Mouse (Mus musculus): Measurements from ENCODE around the gene Xylt1. TPM values are rescaled to one million over a fixed set of nuclear protein-coding genes. Genes with fewer than 3 reads are reported as not detected.

Gene Xylt1
- polyA plus RNA-seq, 1 experiment from 2014 or later = 1.4 TPM

DNA sequence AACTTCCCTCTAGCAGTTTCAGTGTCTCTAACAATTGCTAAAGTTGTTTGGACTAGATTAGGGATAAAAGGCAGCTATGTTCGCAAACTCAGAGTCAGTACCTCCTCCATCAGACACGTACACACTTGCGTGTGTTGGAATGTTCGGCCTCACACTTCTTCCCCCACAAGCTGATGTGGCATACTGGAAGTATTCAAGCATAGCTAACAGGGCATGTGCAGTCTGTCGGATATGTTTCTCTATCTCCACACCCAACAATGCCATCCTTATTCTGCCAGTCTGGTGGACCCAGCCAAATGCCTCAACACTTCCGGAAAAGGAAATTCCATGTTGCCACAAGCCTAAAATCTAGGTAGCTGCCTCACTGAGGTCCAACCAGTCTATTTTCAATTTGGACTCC, 319.3 kb downstream of the Xylt1 start:
- WGBS = 64% methylated on average over 6 of the region's 6 CpGs
- Histone ChIP-seq H3K27me3 (replicated peaks) (no peaks in the 10 kb centered on the region; the same call in 1 of the 2 replicates), H3K4me2 (no peak overlapping the region), H3K4me3 (no peak overlapping the region), H3K36me3 (no peaks in the 10 kb centered on the region), H3K27ac (ENCODE audit: poor library complexity, severe bottlenecking) (no peak overlapping the region), H3K9ac (no peak overlapping the region), H3K9me3 (replicated peaks) (no peaks in the 10 kb centered on the region), H3K4me1 (replicated peaks) (no peaks in the 10 kb centered on the region)
- ATAC-seq (ENCODE audit: insufficient number of reproducible peaks, low FRiP score) = no peak

DNA sequence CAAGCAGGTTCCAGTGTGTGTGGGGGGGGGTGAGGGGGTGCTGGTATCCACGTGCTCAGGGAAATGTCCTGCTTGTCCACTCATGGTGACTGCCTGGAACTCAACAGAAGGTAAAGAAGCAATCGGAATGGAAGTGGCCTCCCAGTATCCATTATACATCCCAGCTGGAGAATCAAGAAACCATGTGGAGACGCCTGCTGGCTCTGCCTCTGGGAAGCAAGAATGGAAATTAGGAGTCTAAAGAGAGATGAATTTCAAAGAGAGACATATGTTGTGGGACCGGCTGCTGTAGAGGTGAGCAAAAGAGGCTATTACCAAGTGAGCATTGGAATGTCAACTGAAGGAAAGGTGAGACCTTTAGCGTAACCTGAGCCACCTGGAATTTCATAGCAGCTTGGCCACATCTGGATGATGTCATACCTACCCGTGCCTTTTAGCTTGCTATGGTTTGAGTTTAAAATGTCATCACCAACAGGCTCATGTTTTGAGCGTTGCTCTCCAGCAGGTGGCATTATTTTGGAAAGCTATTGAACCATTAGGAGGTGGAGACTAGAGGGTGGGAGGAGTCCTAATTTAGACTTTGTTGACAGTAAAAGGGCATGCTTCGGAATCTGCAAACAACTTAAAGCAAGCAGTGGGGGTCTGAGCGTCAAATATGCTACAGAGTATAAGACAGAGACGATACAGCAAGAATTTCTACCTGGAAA, 329.3 kb downstream of the Xylt1 start:
- H3K27me3 ChIP-seq (replicated peaks) = no peaks in the 10 kb centered on the region
- H3K4me2 ChIP-seq = no peak overlapping the region
- H3K4me1 ChIP-seq (replicated peaks) = no peaks in the 10 kb centered on the region
- H3K9ac ChIP-seq = no peak overlapping the region
- ATAC-seq (ENCODE audit: insufficient number of reproducible peaks, low FRiP score) = no peak
- WGBS = 56% methylated on average over 10 of the region's 10 CpGs
- H3K36me3 ChIP-seq = no peaks in the 10 kb centered on the region
- no peak overlapping the region for H3K27ac ChIP-seq (ENCODE audit: poor library complexity, severe bottlenecking)
- no peaks in the 10 kb centered on the region for H3K9me3 ChIP-seq (replicated peaks)
- H3K4me3 ChIP-seq = no peak overlapping the region

DNA sequence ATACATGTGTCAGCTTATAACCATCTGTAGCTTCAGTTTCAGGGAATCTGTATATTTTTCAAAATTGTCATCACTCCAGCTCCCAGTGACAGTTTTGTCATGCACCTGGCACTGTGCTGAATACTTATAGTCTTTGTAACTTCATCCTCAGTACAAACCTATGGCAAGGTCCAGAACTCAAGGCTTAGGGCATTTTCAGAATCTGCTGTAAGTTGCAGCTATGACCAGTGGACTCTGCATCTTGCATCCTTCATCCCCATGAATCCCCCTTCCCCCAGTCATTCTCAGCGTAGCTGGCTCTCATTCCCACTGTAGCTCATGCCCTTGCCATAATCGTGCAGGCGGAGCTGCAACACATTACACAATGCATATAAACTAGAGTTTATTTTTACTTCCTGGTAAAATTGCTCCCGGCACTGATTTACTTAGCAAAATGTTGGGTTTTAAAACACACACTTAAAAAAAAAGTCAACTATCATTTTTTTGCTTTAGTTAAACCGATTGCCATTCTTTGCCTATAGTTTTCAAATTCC, 336.2 kb downstream of the Xylt1 start:
- ATAC-seq (ENCODE audit: insufficient number of reproducible peaks, low FRiP score) = no peak
- no peak overlapping the region for H3K4me2 ChIP-seq
- H3K9me3 ChIP-seq (replicated peaks) = no peaks in the 10 kb centered on the region
- H3K4me1 ChIP-seq (replicated peaks) = no peaks in the 10 kb centered on the region
- 77% methylated on average over 5 of the region's 5 CpGs for WGBS
- no peak overlapping the region for H3K4me3 ChIP-seq
- no peak overlapping the region for H3K9ac ChIP-seq
- no peaks in the 10 kb centered on the region for H3K27me3 ChIP-seq (replicated peaks)
- no peak overlapping the region for H3K27ac ChIP-seq (ENCODE audit: poor library complexity, severe bottlenecking)
- H3K36me3 ChIP-seq = no peaks in the 10 kb centered on the region

DNA sequence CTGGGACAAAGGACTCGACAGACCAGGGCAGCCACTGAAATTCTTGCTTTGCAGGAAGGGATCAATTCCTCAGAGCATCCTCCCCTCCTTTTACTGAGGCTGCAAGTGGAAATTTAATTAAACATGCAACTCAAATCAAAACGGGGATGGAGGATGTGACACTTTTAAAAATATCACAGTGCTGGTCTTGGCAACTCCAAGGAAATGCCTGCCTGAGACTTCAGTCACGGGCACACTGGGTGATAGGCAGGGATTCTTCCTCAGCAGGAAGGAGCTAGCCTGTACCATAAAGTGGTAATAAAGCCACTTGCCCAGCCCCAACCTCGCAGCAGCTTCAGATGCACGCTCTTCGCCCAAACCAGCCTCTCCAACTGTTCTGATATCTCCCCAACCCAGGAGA, 339.6 kb downstream of the Xylt1 start:
- Histone ChIP-seq H3K36me3 (no peaks in the 10 kb centered on the region), H3K27me3 (replicated peaks) (no peaks in the 10 kb centered on the region), H3K4me1 (replicated peaks) (no peaks in the 10 kb centered on the region), H3K27ac (ENCODE audit: poor library complexity, severe bottlenecking) (no peak overlapping the region), H3K4me3 (no peak overlapping the region), H3K4me2 (no peak overlapping the region), H3K9ac (no peak overlapping the region), H3K9me3 (replicated peaks) (peaks cover 4% of the 10 kb centered on the region; the same call in 1 of the 2 replicates)
- 59% methylated on average over 6 of the region's 6 CpGs for WGBS
- ATAC-seq (ENCODE audit: insufficient number of reproducible peaks, low FRiP score) = no peak
